Mouse (Mus musculus): ENCODE measurements around the gene Sapcd2.

Sapcd2 gene

DNA sequence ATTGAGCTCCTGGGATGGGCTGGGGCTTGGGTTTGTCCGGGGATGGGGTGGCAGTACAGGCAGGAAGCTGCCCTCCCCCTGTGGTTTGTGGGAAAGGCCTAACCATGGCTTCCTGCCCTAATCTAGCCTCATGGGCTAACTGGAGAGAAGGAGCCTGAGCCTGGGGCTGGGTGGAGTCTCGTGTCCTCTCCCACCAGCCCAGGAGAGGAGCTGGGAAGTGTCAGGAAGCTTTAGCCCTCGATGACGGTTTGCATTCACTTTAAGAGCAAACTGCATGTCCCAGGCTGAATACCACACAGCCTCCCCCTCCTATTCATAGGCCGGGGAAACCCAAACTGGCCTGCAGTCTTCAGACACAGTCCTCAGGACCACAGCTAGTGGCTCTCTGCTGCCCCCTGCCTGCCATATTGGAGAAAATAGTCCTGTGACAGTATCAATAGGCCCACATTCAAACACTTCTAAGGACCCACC is 54.6 kb downstream of the Sapcd2 start:
- DNase-seq: peak; percentile 84

DNA sequence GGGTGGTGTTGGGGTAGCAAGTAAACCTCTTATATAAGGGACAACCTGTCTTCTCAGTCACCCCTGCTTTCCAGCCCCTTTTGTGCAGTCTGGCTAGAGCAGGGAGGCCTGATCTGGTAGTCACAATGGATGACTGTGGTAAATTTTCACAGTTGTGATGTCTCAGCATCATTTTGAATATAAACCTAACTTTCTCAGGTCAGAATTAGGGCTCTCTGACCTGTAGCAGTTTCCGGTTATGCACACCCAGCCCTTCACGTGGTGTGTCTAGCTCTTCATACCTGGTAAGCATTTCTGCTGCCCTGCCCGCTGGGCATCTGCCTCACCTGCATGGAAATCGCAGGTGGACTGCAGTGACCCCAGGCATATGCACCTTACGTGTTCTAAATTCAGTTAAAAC is 55.1 kb downstream of the Sapcd2 start:
- DNase-seq: no peak
